Mouse (Mus musculus) heart, embryonic 14.5 days (tissue): ENCODE measurements around the gene Kcna6. TPM values are rescaled to one million over a fixed set of nuclear protein-coding genes. Genes with fewer than 3 reads are reported as not detected.

Experiments
- ATAC-seq: fragments of 200-750 bp; cut with Nextera tagmentation; 2 replicates; pipeline ENCODE4 v1.8.0; 2017; ENCODE audit warnings: low read depth, moderate TSS enrichment; ENCODE audit not compliant: insufficient number of reproducible peaks, insufficient read depth, low FRiP score
- H3K27ac ChIP-seq, 2 experiments: fragments of 200-500 bp in 1 of 2; fragments of 300-500 bp in 1 of 2; sonication (generic) in 1 of 2; replicated peaks in 1 of 2; 2 replicates each; pipeline ENCODE4 v1.5.1; 2012 to 2014; ENCODE audit warnings: low read depth in 2 of 2, low read length in 2 of 2, control low read depth in 1 of 2, mild to moderate bottlenecking in 1 of 2, mixed read lengths in 1 of 2; ENCODE audit not compliant: control insufficient read depth in 1 of 2, insufficient read depth in 1 of 2
- H3K27me3 ChIP-seq: fragments of 300-500 bp; sonication (generic); 2 replicates; pipeline ENCODE4 v1.6.1; 2014; ENCODE audit warnings: mild to moderate bottlenecking, low read length, control low read depth; ENCODE audit not compliant: control insufficient read depth, insufficient read depth
- H3K36me3 ChIP-seq: fragments of 300-500 bp; sonication (generic); 2 replicates; pipeline ENCODE4 v1.6.1; 2014; ENCODE audit warnings: mild to moderate bottlenecking, control low read depth, low read length, mixed read lengths; ENCODE audit not compliant: control insufficient read depth, insufficient read depth
- H3K4me1 ChIP-seq, 2 experiments: fragments of 200-500 bp in 1 of 2; fragments of 300-500 bp in 1 of 2; sonication (generic) in 1 of 2; 2 replicates each; pipeline ENCODE4 v1.6.1; 2012 to 2014; ENCODE audit warnings: low read length in 2 of 2, control low read depth in 1 of 2, mixed read lengths in 1 of 2; ENCODE audit not compliant: control insufficient read depth in 2 of 2, insufficient read depth in 2 of 2
- H3K4me2 ChIP-seq: fragments of 300-500 bp; sonication (generic); 2 replicates; pipeline ENCODE4 v1.6.1; 2014; ENCODE audit warnings: mild to moderate bottlenecking, low read length
- H3K4me3 ChIP-seq, 2 experiments: fragments of 200-500 bp in 1 of 2; fragments of 300-500 bp in 1 of 2; sonication (generic) in 1 of 2; 2 replicates each; pipeline ENCODE4 v1.5.1; 2012 to 2014; ENCODE audit warnings: low read length in 2 of 2, mild to moderate bottlenecking in 2 of 2, control low read depth in 1 of 2, low read depth in 1 of 2, moderate library complexity in 1 of 2; ENCODE audit not compliant: control insufficient read depth in 1 of 2, insufficient read depth in 1 of 2
- H3K9ac ChIP-seq: fragments of 300-500 bp; sonication (generic); 2 replicates; pipeline ENCODE4 v1.6.1; 2014; ENCODE audit warnings: mild to moderate bottlenecking, low read length
- H3K9me3 ChIP-seq: fragments of 300-500 bp; sonication (generic); 2 replicates; pipeline ENCODE4 v1.6.1; 2016; ENCODE audit warnings: low read length, control low read depth; ENCODE audit not compliant: control insufficient read depth
- WGBS: fragments of 180-500 bp; shearing (Covaris S2); extraction: QIAGEN DNeasy Blood & Tissue Kit; methylation state at CpG from one replicate; pipeline ENCODE4 v1.1.7; 2014; 5-methylcytosine and 5-hydroxymethylcytosine counted together
- polyA plus RNA-seq: library from polyadenylated mRNA; unstranded; fragments of >200 nt; fragmentation: Nextera tagmentation; extraction: Ambion mirVana; gene quantifications from 2 replicates; pipeline ENCODE4 v1.2.1, GENCODE M21; 2014

Gene Kcna6
- polyA plus RNA-seq, 1 experiment from 2014 or later, result 1.0 TPM

GRCm38 (mm10) chr6:126772326-126772725, 31.9 kb upstream of the Kcna6 start:
- 72% methylated on average over 4 of the region's 4 CpGs for WGBS
- Histone ChIP-seq H3K9ac (no peak overlapping the region), H3K27me3 (no peaks in the 10 kb centered on the region)

DNA sequence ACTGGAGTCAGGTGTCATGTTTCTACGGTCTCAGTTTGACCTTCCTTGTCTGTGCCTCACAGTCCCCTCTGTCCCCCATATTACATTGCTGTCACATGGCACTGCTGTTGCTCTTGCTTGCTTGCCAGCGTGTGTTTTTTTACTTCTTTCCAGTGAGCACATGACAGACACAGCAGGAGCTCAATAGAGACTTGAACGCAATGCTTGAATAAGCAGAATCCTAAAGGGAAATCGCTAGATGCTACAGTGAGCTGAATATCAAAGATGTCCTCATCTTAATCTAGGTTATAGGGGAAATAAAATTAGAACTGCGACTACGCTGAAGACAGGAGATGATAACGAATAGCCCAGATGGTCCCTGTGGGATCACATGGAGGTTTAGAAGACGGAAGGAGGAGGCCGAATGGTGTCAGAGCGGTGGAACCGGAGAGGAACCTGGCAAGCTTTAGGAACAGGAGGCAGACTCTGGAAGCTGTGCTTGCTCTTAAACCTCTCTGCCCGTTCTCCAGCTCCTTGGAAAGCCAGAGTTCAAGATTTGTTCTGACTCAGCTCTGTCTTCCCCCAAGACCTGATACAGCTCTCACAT, 29.8 kb upstream of the Kcna6 start:
- no peaks in the 10 kb centered on the region for H3K9me3 ChIP-seq
- no peak overlapping the region for H3K4me3 ChIP-seq
- 80% methylated on average over 12 of the region's 12 CpGs for WGBS
- no peaks in the 10 kb centered on the region for H3K36me3 ChIP-seq
- H3K4me1 ChIP-seq, result peaks cover 9 to 16% of the 10 kb centered on the region in 2 experiments
- H3K27me3 ChIP-seq, result no peaks in the 10 kb centered on the region
- H3K9ac ChIP-seq, result no peak overlapping the region
- H3K4me2 ChIP-seq, result no peak overlapping the region
- no peak overlapping the region for H3K27ac ChIP-seq
- no peak for ATAC-seq

More at GRCm38 (mm10) chr6:126772326-126772725, 31.9 kb upstream of the Kcna6 start:
- no peaks in the 10 kb centered on the region for H3K36me3 ChIP-seq
- H3K4me3 ChIP-seq, result no peak overlapping the region
- no peak overlapping the region for H3K4me2 ChIP-seq
- ATAC-seq, result no peak
- peaks cover 7 to 15% of the 10 kb centered on the region in 2 experiments for H3K4me1 ChIP-seq
- H3K9me3 ChIP-seq, result no peaks in the 10 kb centered on the region
- H3K27ac ChIP-seq, result no peak overlapping the region

- WGBS, result 59% methylated on average over 11 of the region's 11 CpGs
- Histone ChIP-seq H3K36me3 (no peaks in the 10 kb centered on the region), H3K9ac (no peak overlapping the region), H3K4me1 (peaks cover 9 to 16% of the 10 kb centered on the region in 2 experiments), H3K4me3 (no peak overlapping the region), H3K27ac (no peak overlapping the region), H3K27me3 (no peaks in the 10 kb centered on the region), H3K4me2 (no peak overlapping the region), H3K9me3 (no peaks in the 10 kb centered on the region)
- ATAC-seq, result no peak
Observed at GRCm38 (mm10) chr6:126768957-126769665, 28.6 kb upstream of the Kcna6 start.

GRCm38 (mm10) chr6:126767610-126768532, 27.4 kb upstream of the Kcna6 start:
- H3K4me3 ChIP-seq, result no peak overlapping the region
- peaks cover 9 to 16% of the 10 kb centered on the region in 2 experiments for H3K4me1 ChIP-seq
- H3K27me3 ChIP-seq, result no peaks in the 10 kb centered on the region
- H3K9me3 ChIP-seq, result no peaks in the 10 kb centered on the region
- H3K27ac ChIP-seq, result no peak overlapping the region
- H3K36me3 ChIP-seq, result no peaks in the 10 kb centered on the region
- 27% methylated on average over 7 of the region's 7 CpGs for WGBS
- no peak overlapping the region for H3K4me2 ChIP-seq
- ATAC-seq, result no peak
- no peak overlapping the region for H3K9ac ChIP-seq

DNA sequence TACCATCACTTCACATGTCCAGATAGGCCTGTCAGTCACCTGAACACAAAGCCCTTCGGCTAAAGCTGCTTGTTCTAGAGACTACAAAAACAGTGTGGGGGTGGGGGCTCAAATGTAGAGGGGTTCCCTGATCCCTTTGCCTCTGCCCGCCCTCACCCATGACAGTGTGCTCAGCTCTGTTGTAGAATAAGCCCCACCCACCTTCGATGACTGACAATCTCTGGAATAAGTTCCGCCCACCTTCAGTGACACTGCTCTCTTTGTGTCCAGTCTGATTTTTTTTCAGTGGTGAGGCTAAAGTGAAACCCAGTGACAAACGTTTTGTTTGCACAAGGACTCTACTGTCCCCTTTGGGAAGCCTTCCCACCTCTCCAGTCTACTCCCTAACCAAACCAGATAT, 26.1 kb upstream of the Kcna6 start:
- no peaks in the 10 kb centered on the region for H3K9me3 ChIP-seq
- 65% methylated on average over 5 of the region's 5 CpGs for WGBS
- H3K9ac ChIP-seq, result no peak overlapping the region
- H3K4me3 ChIP-seq, result no peak overlapping the region
- no peaks in the 10 kb centered on the region for H3K36me3 ChIP-seq
- H3K27ac ChIP-seq, result no peak overlapping the region
- no peak overlapping the region for H3K4me2 ChIP-seq
- no peak for ATAC-seq
- H3K4me1 ChIP-seq, result peaks cover 9 to 16% of the 10 kb centered on the region in 2 experiments
- H3K27me3 ChIP-seq, result no peaks in the 10 kb centered on the region

GRCm38 (mm10) chr6:126764563-126765091, 24.2 kb upstream of the Kcna6 start:
- no peak for ATAC-seq
- no peaks in the 10 kb centered on the region for H3K9me3 ChIP-seq

DNA sequence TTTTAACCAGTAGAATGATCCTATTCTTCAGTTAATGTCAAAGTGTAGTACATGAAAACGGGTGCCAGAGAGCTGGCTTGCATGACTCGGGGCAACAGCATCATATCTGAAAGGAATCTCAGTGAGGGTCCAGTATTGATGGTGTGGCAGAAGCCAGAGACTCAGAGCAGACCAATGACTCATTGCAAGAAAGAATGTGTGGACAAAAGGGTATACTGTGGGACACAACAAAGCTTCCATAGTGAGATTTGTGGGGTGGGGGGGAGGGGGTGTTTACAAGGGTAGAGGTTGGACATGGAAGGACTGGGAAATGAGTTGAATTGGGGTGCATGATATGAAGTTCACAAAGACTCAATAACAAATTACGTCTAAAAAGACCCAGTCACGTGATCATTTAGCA, 20.9 kb upstream of the Kcna6 start:
- no peaks in the 10 kb centered on the region for H3K27me3 ChIP-seq
- no peaks in the 10 kb centered on the region for H3K36me3 ChIP-seq
- H3K4me1 ChIP-seq, result no peaks in the 10 kb centered on the region; a peak in 1 of 4 replicates
- H3K9me3 ChIP-seq, result no peaks in the 10 kb centered on the region
- no peak overlapping the region for H3K9ac ChIP-seq
- no peak overlapping the region for H3K27ac ChIP-seq
- no peak overlapping the region for H3K4me3 ChIP-seq
- ATAC-seq, result no peak
- H3K4me2 ChIP-seq, result no peak overlapping the region
- 75% methylated on average over 4 of the region's 4 CpGs for WGBS

More at GRCm38 (mm10) chr6:126764563-126765091, 24.2 kb upstream of the Kcna6 start:
- H3K4me3 ChIP-seq, result no peak overlapping the region
- H3K4me1 ChIP-seq, result peaks cover 9 to 12% of the 10 kb centered on the region in 2 experiments
- no peak overlapping the region for H3K4me2 ChIP-seq
- 75% methylated on average over 11 of the region's 11 CpGs for WGBS
- H3K9ac ChIP-seq, result no peak overlapping the region
- H3K27me3 ChIP-seq, result no peaks in the 10 kb centered on the region
- H3K36me3 ChIP-seq, result no peaks in the 10 kb centered on the region
- no peak overlapping the region for H3K27ac ChIP-seq
